Mouse (Mus musculus) myocyte (in vitro differentiated cells): ENCODE data around the gene Cd9.
A peak's percentile ranks its signal among the peaks of the same experiment; 100 is the strongest.

ENCODE experiments used
- MAX ChIP-seq: IDR thresholded peaks from one replicate; pipeline ENCODE4 v1.6.1; 2011; ENCODE audit warnings: low read depth, mild to moderate bottlenecking, control low read depth
- MYOD1 ChIP-seq, 3 experiments: IDR thresholded peaks; one replicate each; pipeline ENCODE4 v1.6.1; 2011; ENCODE audit warnings: control low read depth in 2 of 3, low read depth in 2 of 3, mild to moderate bottlenecking in 2 of 3, moderate library complexity in 1 of 3; ENCODE audit not compliant: insufficient read length in 2 of 3, control insufficient read depth in 1 of 3
- POLR2A ChIP-seq: IDR thresholded peaks from one replicate; pipeline ENCODE4 v1.6.1; 2011; ENCODE audit warnings: low read depth, mild to moderate bottlenecking, control low read depth, moderate library complexity; ENCODE audit not compliant: insufficient read length
- POLR2AphosphoS2 ChIP-seq: IDR thresholded peaks from one replicate; pipeline ENCODE4 v1.6.1; 2011; ENCODE audit warnings: low read depth, control low read depth; ENCODE audit not compliant: insufficient read length

- TF ChIP-seq POLR2A, result no peak
- no peak for TF ChIP-seq MAX
- TF ChIP-seq POLR2AphosphoS2, result peak; percentile 10
- TF ChIP-seq MYOD1 (IDR thresholded peaks at IDR 0.05; ENCODE audit: control insufficient read depth in 1 of 3, insufficient read length in 2 of 3, low read depth in 2 of 3), result no peak
These were observed 13.9 kb downstream of the Cd9 start for GRCm38 (mm10) chr6:125480396-125481361.
